Mouse (Mus musculus) embryo, embryonic 9.5 days (tissue): ENCODE results near the gene Gsta2.
A peak's percentile ranks its signal among the peaks of the same experiment; 100 is the strongest.
"Not testable (repeated sequence)": the region's sequence is repeated elsewhere in the genome, so short reads cannot be mapped to it uniquely, and the experiment has no call there.

Source experiments
- DNase-seq: peaks from one replicate; pipeline ENCODE4 v3.0.0-alpha.2; 2017; ENCODE audit errors: extremely low spot score

Gsta2 gene

GRCm38 (mm10) chr9:78355611-78356010 is at the start of gene Gsta2:
TSS of gene Gsta2 (minus strand) at chr9:78355788.
- no peak for DNase-seq

- no peak for DNase-seq
These were observed 46.0 kb upstream of the Gsta2 start for GRCm38 (mm10) chr9:78401596-78401995.

GRCm38 (mm10) chr9:78400570-78400969 is 45.0 kb upstream of the Gsta2 start:
- no peak for DNase-seq

GRCm38 (mm10) chr9:78396517-78396916 is 40.9 kb upstream of the Gsta2 start:
- no peak for DNase-seq

GRCm38 (mm10) chr9:78395630-78396351 is 40.2 kb upstream of the Gsta2 start, which contains the start of gene Ddx43:
TSS of gene Ddx43 (plus strand) at chr9:78395777.
- peak; percentile 76 for DNase-seq

GRCm38 (mm10) chr9:78395244-78395629 is 39.6 kb upstream of the Gsta2 start:
- DNase-seq = no peak

- DNase-seq = no peak
These were observed 39.0 kb upstream of the Gsta2 start for GRCm38 (mm10) chr9:78394602-78395001.

- DNase-seq = no peak
These were observed 38.2 kb upstream of the Gsta2 start for GRCm38 (mm10) chr9:78393741-78394140.

- DNase-seq = no peak
These were observed 34.4 kb upstream of the Gsta2 start for GRCm38 (mm10) chr9:78389981-78390380.

GRCm38 (mm10) chr9:78386947-78387346 is 31.4 kb upstream of the Gsta2 start:
- DNase-seq = no peak

- no peak for DNase-seq
These were observed 30.3 kb upstream of the Gsta2 start for GRCm38 (mm10) chr9:78385893-78386292.

- peak; percentile 46 for DNase-seq
These were observed 22.7 kb upstream of the Gsta2 start, which contains the start of gene Ooep for GRCm38 (mm10) chr9:78378113-78378785. TSS of gene Ooep (minus strand) at chr9:78378725.

GRCm38 (mm10) chr9:78377546-78377945 is 22.0 kb upstream of the Gsta2 start:
- DNase-seq = no peak

GRCm38 (mm10) chr9:78375486-78375885 is 19.9 kb upstream of the Gsta2 start:
- DNase-seq = no peak

- DNase-seq = no peak
These were observed 19.3 kb upstream of the Gsta2 start for GRCm38 (mm10) chr9:78374885-78375389.

GRCm38 (mm10) chr9:78374397-78374796 is 18.8 kb upstream of the Gsta2 start:
- no peak for DNase-seq

- DNase-seq = no peak
These were observed 17.4 kb upstream of the Gsta2 start for GRCm38 (mm10) chr9:78372827-78373504.

GRCm38 (mm10) chr9:78371441-78371840 is 15.9 kb upstream of the Gsta2 start:
- no peak for DNase-seq

GRCm38 (mm10) chr9:78369786-78370185 is 14.2 kb upstream of the Gsta2 start:
- no peak for DNase-seq

GRCm38 (mm10) chr9:78369349-78369748 is 13.8 kb upstream of the Gsta2 start:
- no peak for DNase-seq

GRCm38 (mm10) chr9:78368671-78369293 is 13.2 kb upstream of the Gsta2 start:
- no peak for DNase-seq

GRCm38 (mm10) chr9:78367959-78368358 is 12.4 kb upstream of the Gsta2 start, which contains the start of gene Dppa5a:
TSS of gene Dppa5a (minus strand) at chr9:78368177.
- DNase-seq = not testable (repeated sequence)
